In genomic region chr9:12062488-12062887, GRCm38 (mm10) we compare ENCODE assay signal across 17 mouse cellular contexts.
"Had no signal": no experiment of that assay in that cellular context is flagged by ENCODE, and none has a peak within 500 bp of the region (broad histone marks: within the 10 kb centered on the region; RNA-seq: fewer than 3 reads in every experiment).

No protein-coding gene starts in this region.

- H3K9me3 ChIP-seq: liver, embryonic 15.5 days; lung, embryonic 15.5 days; megakaryocyte, embryonic 14.5 days; midbrain, embryonic 13.5 days; neural tube, embryonic 12.5 days; stomach, embryonic 15.5 days had no signal

- H3K27ac ChIP-seq: liver, embryonic 15.5 days; lung, embryonic 15.5 days; macrophage; midbrain, embryonic 13.5 days; neural tube, embryonic 12.5 days; stomach, embryonic 15.5 days; stomach, postnatal 0 days had no signal

- H3K9ac ChIP-seq: liver, embryonic 15.5 days; liver, postnatal 0 days; lung, embryonic 15.5 days; midbrain, embryonic 13.5 days; neural tube, embryonic 12.5 days; stomach, embryonic 15.5 days had no signal

- H3K4me1 ChIP-seq: liver, embryonic 15.5 days; lung, embryonic 15.5 days; megakaryocyte, embryonic 14.5 days; midbrain, embryonic 13.5 days; neural tube, embryonic 12.5 days; stomach, embryonic 15.5 days had no signal

- H3K4me2 ChIP-seq: liver, embryonic 15.5 days; lung, embryonic 15.5 days; midbrain, embryonic 13.5 days; neural tube, embryonic 12.5 days; stomach, embryonic 15.5 days had no signal

- H3K36me3 ChIP-seq: liver, embryonic 15.5 days; lung, embryonic 15.5 days; midbrain, embryonic 13.5 days; neural tube, embryonic 12.5 days; stomach, embryonic 15.5 days had no signal

- H3K27me3 ChIP-seq: liver, embryonic 15.5 days; lung, embryonic 15.5 days; megakaryocyte, embryonic 14.5 days; midbrain, embryonic 13.5 days; neural tube, embryonic 12.5 days; stomach, embryonic 15.5 days had no signal

- H3K4me3 ChIP-seq: liver, embryonic 15.5 days; lung, embryonic 15.5 days; megakaryocyte, embryonic 14.5 days; midbrain, embryonic 13.5 days; neural tube, embryonic 12.5 days; stomach, embryonic 15.5 days had no signal

- ATAC-seq: liver, postnatal 0 days; lung, postnatal 0 days; midbrain, embryonic 13.5 days had no signal

- DNase-seq: liver, postnatal 0 days; lung, adult 2 months; lung, postnatal 14 days; lung, postnatal 36 days; right cerebral cortex, postnatal 14 days; thymus, adult 2 months; thymus, postnatal 25 days; thymus, postnatal 4 days had no signal
